Mouse (Mus musculus): ENCODE measurements at regions not wholly inside any gene's neighbourhood (a gene's known extent, or its start where the extent isn't known, plus 50 kb on each side); places are given as distances from the start of the nearest gene placed in this dataset.

GRCm38 (mm10) chr6:135524886-135525285 lies 162.5 kb downstream of the Emp1 start:
- no peak for DNase-seq (ENCODE audit: low spot score)

GRCm38 (mm10) chr6:135525841-135526327 lies 163.5 kb downstream of the Emp1 start:
- no peak for DNase-seq (ENCODE audit: low spot score)

- no peak for DNase-seq (ENCODE audit: low spot score)
Observed at GRCm38 (mm10) chr6:135526460-135527160, 164.3 kb downstream of the Emp1 start.

GRCm38 (mm10) chr6:135527879-135528278 lies 165.5 kb downstream of the Emp1 start:
- no peak for DNase-seq (ENCODE audit: low spot score)

- DNase-seq (ENCODE audit: low spot score), result no peak
Observed at GRCm38 (mm10) chr6:135539791-135540646, 177.7 kb downstream of the Emp1 start.

GRCm38 (mm10) chr6:135541566-135541965 lies 179.2 kb downstream of the Emp1 start:
- no peak for DNase-seq (ENCODE audit: low spot score)

GRCm38 (mm10) chr6:135542356-135542755 lies 180.0 kb downstream of the Emp1 start:
- no peak for DNase-seq (ENCODE audit: low spot score)

GRCm38 (mm10) chr6:135543390-135543789 lies 181.0 kb downstream of the Emp1 start:
- no peak for DNase-seq (ENCODE audit: low spot score)

GRCm38 (mm10) chr6:135543863-135544262 lies 181.5 kb downstream of the Emp1 start:
- DNase-seq (ENCODE audit: low spot score), result no peak

GRCm38 (mm10) chr6:135550368-135550950 lies 188.1 kb downstream of the Emp1 start:
- no peak for DNase-seq (ENCODE audit: low spot score)

- DNase-seq (ENCODE audit: low spot score), result no peak
Observed at GRCm38 (mm10) chr6:135552396-135552795, 190.1 kb downstream of the Emp1 start.

GRCm38 (mm10) chr6:135559501-135559907 lies 197.2 kb downstream of the Emp1 start:
- peak; percentile 93 for DNase-seq (ENCODE audit: low spot score)

GRCm38 (mm10) chr6:135562267-135562666 lies 199.9 kb downstream of the Emp1 start:
- no peak for DNase-seq (ENCODE audit: low spot score)

GRCm38 (mm10) chr6:135563766-135564165 lies 201.4 kb downstream of the Emp1 start:
- DNase-seq (ENCODE audit: low spot score), result no peak

GRCm38 (mm10) chr6:135569086-135569485 lies 206.7 kb downstream of the Emp1 start:
- DNase-seq (ENCODE audit: low spot score), result no peak

GRCm38 (mm10) chr6:135575294-135575693 lies 212.9 kb downstream of the Emp1 start:
- DNase-seq (ENCODE audit: low spot score), result no peak

- no peak for DNase-seq (ENCODE audit: low spot score)
Observed at GRCm38 (mm10) chr6:135578728-135579127, 216.4 kb downstream of the Emp1 start.

GRCm38 (mm10) chr6:135582567-135582966 lies 220.2 kb downstream of the Emp1 start:
- no peak for DNase-seq (ENCODE audit: low spot score)

- DNase-seq (ENCODE audit: low spot score), result no peak
Observed at GRCm38 (mm10) chr6:135584782-135585181, 222.4 kb downstream of the Emp1 start.

- DNase-seq (ENCODE audit: low spot score), result no peak
Observed at GRCm38 (mm10) chr6:135590084-135590483, 227.7 kb downstream of the Emp1 start.

GRCm38 (mm10) chr6:135591085-135591484 lies 228.7 kb downstream of the Emp1 start:
- DNase-seq (ENCODE audit: low spot score), result no peak

- no peak for DNase-seq (ENCODE audit: low spot score)
Observed at GRCm38 (mm10) chr6:135596358-135596757, 234.0 kb downstream of the Emp1 start.
